Comparison of ENCODE assay signal across 11 mouse cellular contexts in the genomic region with DNA sequence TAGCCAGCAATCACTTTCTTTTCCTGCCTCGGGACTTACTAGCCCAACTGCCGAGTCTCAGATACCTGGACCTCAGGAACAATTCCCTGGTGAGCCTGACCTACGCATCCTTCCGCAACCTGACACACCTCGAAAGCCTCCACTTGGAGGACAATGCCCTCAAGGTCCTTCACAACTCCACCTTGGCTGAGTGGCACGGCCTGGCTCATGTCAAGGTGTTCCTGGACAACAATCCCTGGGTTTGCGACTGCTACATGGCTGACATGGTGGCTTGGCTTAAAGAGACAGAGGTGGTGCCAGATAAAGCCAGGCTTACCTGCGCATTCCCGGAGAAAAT. TPM values are rescaled to one million over a fixed set of nuclear protein-coding genes. Genes with fewer than 3 reads are reported as not detected.
A peak's percentile ranks its signal among the peaks of the same experiment; 100 is the strongest.
DNase-seq lines count a peak whose midpoint lies in the region; ATAC-seq lines count a peak whose summit lies in the region.
"Had no signal": no experiment of that assay in that cellular context is flagged by ENCODE, and none has a peak within 500 bp of the region (broad histone marks: within the 10 kb centered on the region; RNA-seq: fewer than 3 reads in every experiment).

No protein-coding gene starts in this region.

- H3K9me3 ChIP-seq in heart, embryonic 10.5 days = no peaks in the 10 kb centered on the region
- H3K9me3 ChIP-seq in neural tube, embryonic 11.5 days (ENCODE audit: control insufficient read depth, low read length) = no peaks in the 10 kb centered on the region
- no peaks in the 10 kb centered on the region for H3K9me3 ChIP-seq in limb, embryonic 11.5 days (ENCODE audit: control insufficient read depth, low read length)
- no peaks in the 10 kb centered on the region for H3K9me3 ChIP-seq in stomach, embryonic 16.5 days (replicated peaks; ENCODE audit: control insufficient read depth, low read length)

- no peak overlapping the region for H3K27ac ChIP-seq in heart, embryonic 10.5 days
- no peak overlapping the region for H3K27ac ChIP-seq in neural tube, embryonic 11.5 days (ENCODE audit: low read depth, low read length)
- H3K27ac ChIP-seq in limb, embryonic 11.5 days (replicated peaks; ENCODE audit: low read depth, low read length) = no peak overlapping the region
- no peak overlapping the region for H3K27ac ChIP-seq in stomach, embryonic 16.5 days (ENCODE audit: low read length)

- peak overlapping the region; percentile 79 for H3K4me3 ChIP-seq in heart, embryonic 10.5 days
- H3K4me3 ChIP-seq in neural tube, embryonic 11.5 days (ENCODE audit: low read depth, low read length) = peak overlapping the region; percentile 73
- H3K4me3 ChIP-seq in limb, embryonic 11.5 days (ENCODE audit: low read depth, low read length) = peak overlapping the region; percentile 65
- H3K4me3 ChIP-seq in stomach, embryonic 16.5 days (replicated peaks; ENCODE audit: low read length) = peak overlapping the region; percentile 77; the same call in 1 of the 2 replicates

- peak overlapping the region; percentile 81 for H3K9ac ChIP-seq in neural tube, embryonic 11.5 days (ENCODE audit: low read length)
- no peak overlapping the region for H3K9ac ChIP-seq in limb, embryonic 11.5 days (ENCODE audit: low read length)
- no peak overlapping the region for H3K9ac ChIP-seq in stomach, embryonic 16.5 days (ENCODE audit: low read length)

- peaks cover 24% of the 10 kb centered on the region for H3K27me3 ChIP-seq in heart, embryonic 10.5 days (ENCODE audit: insufficient read depth, poor library complexity, severe bottlenecking)
- H3K27me3 ChIP-seq in neural tube, embryonic 11.5 days (ENCODE audit: control insufficient read depth, insufficient read depth, low read length) = peaks cover 3% of the 10 kb centered on the region; the same call in 1 of the 2 replicates
- H3K27me3 ChIP-seq in limb, embryonic 11.5 days (ENCODE audit: control insufficient read depth, insufficient read depth, low read length) = no peaks in the 10 kb centered on the region
- peaks cover 3% of the 10 kb centered on the region for H3K27me3 ChIP-seq in stomach, embryonic 16.5 days (ENCODE audit: control insufficient read depth, insufficient read depth, low read length)

- DNase-seq in heart, embryonic 10.5 days (ENCODE audit: low spot score) = no peak
- DNase-seq in heart, adult 18-20 months = no peak
- no peak for DNase-seq in neural tube, embryonic 11.5 days (ENCODE audit: low spot score)
- no peak for DNase-seq in neural tube, embryonic 10.5 days (ENCODE audit: extremely low spot score, low spot score)
- no peak for DNase-seq in limb, embryonic 11.5 days (ENCODE audit: low spot score)
- DNase-seq in adrenal gland, postnatal 10 days = no peak
- no peak for DNase-seq in gastrocnemius, postnatal 25 days
- DNase-seq: adrenal gland, adult 2 months; layer of hippocampus, postnatal 36 days had no signal

- H3K4me2 ChIP-seq in neural tube, embryonic 11.5 days (ENCODE audit: low read depth) = peak overlapping the region; percentile 95
- peak overlapping the region; percentile 96 for H3K4me2 ChIP-seq in limb, embryonic 11.5 days (ENCODE audit: low read depth, severe bottlenecking)
- H3K4me2 ChIP-seq in stomach, embryonic 16.5 days (ENCODE audit: low read depth, low read length) = peak overlapping the region; percentile 99

- ATAC-seq in neural tube, embryonic 11.5 days (ENCODE audit: insufficient read depth, low FRiP score, low TSS enrichment) = no peak
- ATAC-seq in limb, embryonic 11.5 days (ENCODE audit: insufficient number of reproducible peaks, low FRiP score, low TSS enrichment, low read depth) = no peak
- no peak for ATAC-seq in stomach, embryonic 16.5 days (ENCODE audit: insufficient read depth, low FRiP score)

- H3K4me1 ChIP-seq in heart, embryonic 10.5 days = peaks cover 12% of the 10 kb centered on the region
- peaks cover 11% of the 10 kb centered on the region for H3K4me1 ChIP-seq in neural tube, embryonic 11.5 days (ENCODE audit: control insufficient read depth, insufficient read depth, low read length)
- peaks cover 7% of the 10 kb centered on the region for H3K4me1 ChIP-seq in limb, embryonic 11.5 days (ENCODE audit: control insufficient read depth, insufficient read depth, low read length)
- H3K4me1 ChIP-seq in stomach, embryonic 16.5 days (ENCODE audit: control insufficient read depth, insufficient read depth, low read length) = peaks cover 12% of the 10 kb centered on the region

- WGBS in heart, embryonic 10.5 days = 67% methylated on average over 9 of the region's 9 CpGs
- WGBS in neural tube, embryonic 11.5 days = 79% methylated on average over 9 of the region's 9 CpGs
- 74% methylated on average over 9 of the region's 9 CpGs for WGBS in limb, embryonic 11.5 days
- 77% methylated on average over 9 of the region's 9 CpGs for WGBS in stomach, embryonic 16.5 days

- H3K36me3 ChIP-seq in heart, embryonic 10.5 days = peaks cover 2% of the 10 kb centered on the region; the same call in 1 of the 2 replicates
- no peaks in the 10 kb centered on the region for H3K36me3 ChIP-seq in neural tube, embryonic 11.5 days (ENCODE audit: control insufficient read depth, insufficient read depth, low read length)
- peaks cover 4% of the 10 kb centered on the region; the same call in 1 of the 2 replicates for H3K36me3 ChIP-seq in limb, embryonic 11.5 days (ENCODE audit: control insufficient read depth, insufficient read depth, low read length)
- no peaks in the 10 kb centered on the region for H3K36me3 ChIP-seq in stomach, embryonic 16.5 days (ENCODE audit: control insufficient read depth, insufficient read depth, low read length)

RNA-seq across cellular contexts. Expression of a gene that starts 2.4 kb away (rescaled TPM):
- polyA plus RNA-seq in heart, embryonic 10.5 days (2016; fragmentation: Nextera tagmentation; extraction: Ambion mirVana) = 5.4 and 9.8 TPM in 2 replicates
- total RNA-seq in heart, adult 18-20 months (2021) = 1 to 10 TPM; 1.6 to 1.8 TPM
- polyA plus RNA-seq in neural tube, embryonic 11.5 days (2014; fragmentation: Nextera tagmentation; extraction: Ambion mirVana) = 25.2 and 28.6 TPM in 2 replicates
- polyA plus RNA-seq in limb, embryonic 11.5 days (2014; fragmentation: Nextera tagmentation; extraction: Ambion mirVana) = 26.3 and 29.2 TPM in 2 replicates
- 3.9 and 4.1 TPM in 2 replicates for polyA plus RNA-seq in stomach, embryonic 16.5 days (2015; fragmentation: Nextera tagmentation; extraction: Ambion mirVana)
- total RNA-seq in adrenal gland, postnatal 10 days (2021) = 1 to 10 TPM; 3.2 to 4.1 TPM
- 1 to 10 TPM; 1.5 to 2.5 TPM for total RNA-seq in gastrocnemius, postnatal 25 days (2021)
- polyA plus RNA-seq: erythroblast, embryonic 14.5 days had no signal
